Mouse (Mus musculus): ENCODE results near the gene Arl9. TPM values are rescaled to one million over a fixed set of nuclear protein-coding genes. Genes with fewer than 3 reads are reported as not detected.
A peak's percentile ranks its signal among the peaks of the same experiment; 100 is the strongest.
"Not testable (repeated sequence)": the region's sequence is repeated elsewhere in the genome, so short reads cannot be mapped to it uniquely, and the experiment has no call there.

The Arl9 gene
- polyA plus RNA-seq, 1 experiment from 2014 or later = not detected

DNA sequence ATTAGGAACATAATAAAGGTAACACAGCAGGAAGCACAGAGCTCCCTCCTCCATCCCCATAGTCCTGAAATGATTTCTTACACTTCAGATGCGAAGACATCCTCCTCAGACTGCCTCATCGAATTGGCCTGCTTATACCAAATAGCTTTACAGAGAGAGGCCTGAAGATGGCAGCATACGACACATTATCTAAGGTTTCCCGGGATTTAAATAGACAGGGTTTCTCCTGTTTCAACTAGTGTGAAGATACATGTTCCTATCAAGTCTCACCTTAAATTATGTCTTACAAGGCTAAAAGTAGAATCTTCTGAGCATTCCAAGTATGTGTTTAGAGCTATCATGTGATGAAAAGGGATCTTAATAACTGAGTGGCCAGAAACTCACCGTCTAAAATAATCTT lies 5.4 kb upstream of the Arl9 start:
- Histone ChIP-seq H3K9me3 (ENCODE audit: control insufficient read depth, low read length) (no peaks in the 10 kb centered on the region), H3K27me3 (replicated peaks; ENCODE audit: control insufficient read depth, insufficient read depth, low read length) (no peaks in the 10 kb centered on the region), H3K36me3 (ENCODE audit: control insufficient read depth, insufficient read depth, low read length) (peaks cover 77% of the 10 kb centered on the region), H3K27ac (ENCODE audit: low read depth) (no peak overlapping the region), H3K4me1 (replicated peaks; ENCODE audit: control insufficient read depth, insufficient read depth, low read length) (no peaks in the 10 kb centered on the region), H3K9ac (ENCODE audit: low read length) (no peak overlapping the region), H3K4me2 (ENCODE audit: low read length) (no peak overlapping the region), H3K4me3 (ENCODE audit: low read depth, low read length) (no peak overlapping the region)
- no peak for DNase-seq (ENCODE audit: low spot score)
- ATAC-seq (replicated peaks; ENCODE audit: low FRiP score, low TSS enrichment, low read depth) = no peak
- WGBS = 52% methylated on average over 5 of the region's 5 CpGs

DNA sequence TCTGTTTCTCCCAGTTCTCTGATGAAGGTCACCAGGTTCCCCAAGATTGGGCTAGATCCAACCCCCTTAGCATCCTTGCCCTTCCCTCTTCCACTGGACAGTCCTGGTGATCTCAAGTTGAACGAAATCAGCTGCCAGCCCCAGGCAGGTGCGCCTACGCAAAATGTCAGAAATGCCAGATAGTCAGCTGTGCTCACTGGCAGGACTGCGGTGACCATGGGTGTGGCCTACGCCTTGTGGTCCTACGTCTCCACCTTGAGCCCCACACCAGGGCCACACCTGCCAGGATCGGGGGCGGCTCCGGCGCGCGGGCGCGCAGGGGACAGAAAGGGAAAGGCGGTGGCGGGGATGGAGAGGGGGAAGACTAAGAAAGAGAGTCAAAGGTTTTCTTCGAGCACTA lies 2.7 kb upstream of the Arl9 start:
- no peaks in the 10 kb centered on the region for H3K9me3 ChIP-seq (ENCODE audit: control insufficient read depth, low read length)
- no peak overlapping the region for H3K4me2 ChIP-seq (ENCODE audit: low read length)
- 89% methylated on average over 17 of the region's 17 CpGs for WGBS
- no peaks in the 10 kb centered on the region for H3K4me1 ChIP-seq (replicated peaks; ENCODE audit: control insufficient read depth, insufficient read depth, low read length)
- H3K27me3 ChIP-seq (replicated peaks; ENCODE audit: control insufficient read depth, insufficient read depth, low read length) = no peaks in the 10 kb centered on the region
- H3K9ac ChIP-seq (ENCODE audit: low read length) = no peak overlapping the region
- no peak overlapping the region for H3K4me3 ChIP-seq (ENCODE audit: low read depth, low read length)
- H3K36me3 ChIP-seq (ENCODE audit: control insufficient read depth, insufficient read depth, low read length) = peaks cover 50% of the 10 kb centered on the region
- no peak overlapping the region for H3K27ac ChIP-seq (ENCODE audit: low read depth)
- DNase-seq (ENCODE audit: low spot score) (no peak), ATAC-seq (replicated peaks; ENCODE audit: low FRiP score, low TSS enrichment, low read depth) (no peak)

DNA sequence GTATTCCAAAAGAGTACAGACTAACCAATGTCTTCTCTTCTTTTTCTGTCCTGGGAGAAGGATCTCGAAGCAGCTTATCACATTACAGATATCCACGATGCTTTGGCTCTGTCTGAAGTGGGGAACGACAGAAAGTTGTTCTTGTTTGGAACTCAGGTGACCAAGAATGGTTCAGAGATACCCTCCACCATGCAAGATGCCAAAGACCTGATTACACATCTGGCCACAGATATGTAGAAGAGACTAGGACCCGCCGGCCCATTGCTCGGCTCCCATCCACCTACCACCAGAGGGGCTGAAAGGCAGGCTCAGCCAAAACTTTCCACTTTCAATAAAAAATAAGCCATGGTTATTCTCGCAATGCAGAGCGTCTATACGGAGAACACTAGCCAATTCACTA lies 6.5 kb downstream of the Arl9 start:
- WGBS = 89% methylated on average over 9 of the region's 9 CpGs
- Histone ChIP-seq H3K27ac (ENCODE audit: low read depth) (no peak overlapping the region), H3K4me2 (ENCODE audit: low read length) (no peak overlapping the region), H3K27me3 (replicated peaks; ENCODE audit: control insufficient read depth, insufficient read depth, low read length) (no peaks in the 10 kb centered on the region), H3K36me3 (ENCODE audit: control insufficient read depth, insufficient read depth, low read length) (no peaks in the 10 kb centered on the region), H3K4me3 (ENCODE audit: low read depth, low read length) (no peak overlapping the region), H3K9me3 (ENCODE audit: control insufficient read depth, low read length) (no peaks in the 10 kb centered on the region), H3K9ac (ENCODE audit: low read length) (no peak overlapping the region), H3K4me1 (replicated peaks; ENCODE audit: control insufficient read depth, insufficient read depth, low read length) (no peaks in the 10 kb centered on the region)
- ATAC-seq (replicated peaks; ENCODE audit: low FRiP score, low TSS enrichment, low read depth) (no peak), DNase-seq (ENCODE audit: low spot score) (no peak)

DNA sequence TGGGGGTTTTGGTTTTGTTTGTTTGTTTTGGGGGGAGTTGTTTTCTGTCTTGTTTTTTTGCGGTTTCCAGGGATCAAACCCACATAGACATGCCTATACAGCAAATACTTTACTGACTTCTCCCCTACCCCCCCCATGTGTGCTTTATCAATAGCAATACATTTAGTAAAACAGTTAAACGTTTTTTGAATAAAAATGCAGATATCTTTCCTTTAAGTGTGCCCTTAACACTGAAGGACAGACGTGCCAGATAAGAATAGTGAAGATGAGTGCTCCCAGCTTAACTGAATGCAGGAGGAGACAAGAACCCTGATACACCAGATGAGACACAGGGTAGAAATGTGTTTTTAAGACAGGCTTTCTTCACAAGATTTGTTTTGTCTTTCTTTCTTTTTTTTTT lies 7.2 kb downstream of the Arl9 start:
- 64% methylated on average over 3 of the region's 3 CpGs for WGBS
- H3K4me2 ChIP-seq (ENCODE audit: low read length) = no peak overlapping the region
- no peaks in the 10 kb centered on the region for H3K36me3 ChIP-seq (ENCODE audit: control insufficient read depth, insufficient read depth, low read length)
- H3K9me3 ChIP-seq (ENCODE audit: control insufficient read depth, low read length) = no peaks in the 10 kb centered on the region
- ATAC-seq (replicated peaks; ENCODE audit: low FRiP score, low TSS enrichment, low read depth) = no peak
- H3K4me3 ChIP-seq (ENCODE audit: low read depth, low read length) = no peak overlapping the region
- no peak overlapping the region for H3K27ac ChIP-seq (ENCODE audit: low read depth)
- no peaks in the 10 kb centered on the region for H3K27me3 ChIP-seq (replicated peaks; ENCODE audit: control insufficient read depth, insufficient read depth, low read length)
- no peak for DNase-seq (ENCODE audit: low spot score)
- H3K9ac ChIP-seq (ENCODE audit: low read length) = no peak overlapping the region
- H3K4me1 ChIP-seq (replicated peaks; ENCODE audit: control insufficient read depth, insufficient read depth, low read length) = no peaks in the 10 kb centered on the region

DNA sequence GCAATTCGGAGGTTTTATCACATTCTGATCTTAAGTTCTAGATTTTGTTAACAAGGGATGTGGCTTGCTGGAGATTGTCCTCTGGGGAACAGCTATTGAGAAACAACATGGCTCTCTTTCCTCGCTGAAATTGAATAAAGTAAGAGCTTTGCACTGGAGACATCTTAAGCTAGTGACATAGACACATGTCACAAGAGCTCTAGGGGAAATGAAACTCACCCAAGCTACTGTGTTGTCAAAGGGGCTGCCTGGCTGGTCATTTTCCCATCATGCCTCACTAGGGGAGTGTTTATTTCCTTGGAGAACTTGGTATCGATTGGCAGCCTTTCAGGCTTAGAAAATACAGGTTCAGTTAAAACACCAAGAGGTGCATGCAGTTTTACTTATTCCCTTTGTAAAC lies 9.3 kb downstream of the Arl9 start:
- H3K4me2 ChIP-seq (ENCODE audit: low read length) = no peak overlapping the region
- no peaks in the 10 kb centered on the region for H3K27me3 ChIP-seq (replicated peaks; ENCODE audit: control insufficient read depth, insufficient read depth, low read length)
- H3K27ac ChIP-seq (ENCODE audit: low read depth) = no peak overlapping the region
- H3K4me1 ChIP-seq (replicated peaks; ENCODE audit: control insufficient read depth, insufficient read depth, low read length) = no peaks in the 10 kb centered on the region
- H3K9me3 ChIP-seq (ENCODE audit: control insufficient read depth, low read length) = no peaks in the 10 kb centered on the region
- no peak overlapping the region for H3K4me3 ChIP-seq (ENCODE audit: low read depth, low read length)
- H3K9ac ChIP-seq (ENCODE audit: low read length) = no peak overlapping the region
- 72% methylated on average over 3 of the region's 3 CpGs for WGBS
- DNase-seq (ENCODE audit: low spot score) = no peak
- no peak for ATAC-seq (replicated peaks; ENCODE audit: low FRiP score, low TSS enrichment, low read depth)
- no peaks in the 10 kb centered on the region for H3K36me3 ChIP-seq (ENCODE audit: control insufficient read depth, insufficient read depth, low read length)

DNA sequence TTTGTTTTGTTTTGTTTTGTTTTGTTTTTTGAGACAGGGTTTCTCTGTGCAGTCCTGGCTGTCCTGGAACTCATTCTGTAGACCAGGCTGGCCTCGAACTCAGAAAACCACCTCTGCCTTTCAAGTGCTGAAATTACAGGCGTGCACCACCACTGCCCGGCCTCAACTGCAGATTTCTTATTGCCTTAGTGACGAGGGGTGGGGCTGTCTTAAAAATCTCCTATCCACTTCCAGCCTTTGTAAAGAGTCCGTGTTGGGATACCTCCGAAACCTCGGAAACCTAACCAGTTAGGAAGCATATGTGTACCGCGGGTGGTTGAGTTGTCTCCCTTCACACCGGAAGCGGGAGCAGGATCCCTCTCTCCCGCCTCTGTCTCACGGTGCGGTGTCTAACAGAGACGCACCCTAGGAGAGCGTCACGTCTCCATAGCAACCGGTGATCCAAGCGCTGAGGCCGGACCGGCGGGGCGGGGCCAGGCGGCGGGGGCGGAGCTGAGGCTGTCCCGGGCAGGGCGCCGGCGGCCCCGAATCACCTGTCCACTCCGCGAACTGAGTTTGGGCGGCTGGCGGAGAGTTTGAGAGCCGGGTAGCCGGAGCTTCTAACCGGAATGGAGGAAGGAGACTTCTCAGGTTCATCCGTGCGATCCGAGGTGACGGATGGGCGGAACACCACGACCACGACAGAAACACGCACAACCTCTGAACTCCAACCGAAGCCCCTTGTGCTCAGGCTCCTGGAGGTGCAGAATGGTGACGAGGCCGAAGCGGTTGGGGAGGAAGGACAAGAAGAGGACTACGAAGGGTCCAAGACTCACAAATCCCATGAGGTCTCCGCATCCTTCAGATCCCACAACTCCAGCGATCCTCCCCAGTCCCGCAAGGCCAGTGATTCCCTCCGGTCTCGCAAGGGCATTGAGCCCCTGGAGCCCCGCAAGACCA lies 12.0 kb downstream of the Arl9 start, which contains the start of gene Thegl:
Thegl (plus strand) TSS at position 480 of the 939 bp plus-strand sequence.
- WGBS = 14% methylated on average over 57 of the region's 57 CpGs
- no peak within 1 kb of the TSS for H3K27ac ChIP-seq (ENCODE audit: low read depth)
- peak within 1 kb of the TSS; percentile 48 for H3K4me3 ChIP-seq (ENCODE audit: low read depth, low read length)
- peak within 1 kb of the TSS; percentile 77 for H3K4me2 ChIP-seq (ENCODE audit: low read length)
- no peaks in the 10 kb centered on the region for H3K27me3 ChIP-seq (replicated peaks; ENCODE audit: control insufficient read depth, insufficient read depth, low read length)
- no peaks in the 10 kb centered on the region for H3K9me3 ChIP-seq (ENCODE audit: control insufficient read depth, low read length)
- H3K9ac ChIP-seq (ENCODE audit: low read length) = peak within 1 kb of the TSS; percentile 25; the same call in 1 of the 2 replicates
- H3K36me3 ChIP-seq (ENCODE audit: control insufficient read depth, insufficient read depth, low read length) = no peaks in the 10 kb centered on the region
- H3K4me1 ChIP-seq (replicated peaks; ENCODE audit: control insufficient read depth, insufficient read depth, low read length) = no peaks in the 10 kb centered on the region
- DNase-seq (ENCODE audit: low spot score) (peak; percentile 93), ATAC-seq (replicated peaks; ENCODE audit: low FRiP score, low TSS enrichment, low read depth) (peak; percentile 98)

DNA sequence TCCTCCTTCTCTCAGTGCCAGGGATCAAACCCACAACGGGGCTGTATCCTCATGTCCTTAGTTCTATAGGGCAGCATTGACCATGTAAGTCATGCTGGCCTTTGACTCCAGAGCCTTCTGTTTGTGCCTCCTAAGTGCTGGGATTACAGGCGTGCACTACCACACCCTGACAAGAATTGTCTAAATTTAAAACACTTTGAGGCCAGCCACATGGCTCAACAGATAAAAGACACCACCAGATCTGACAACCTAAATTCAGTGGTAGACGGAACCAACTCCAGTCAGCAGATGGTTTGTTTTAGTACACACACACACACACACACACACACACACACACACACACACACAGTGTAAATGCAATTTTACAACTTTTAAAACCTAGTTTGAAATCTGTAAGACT lies 24.2 kb downstream of the Arl9 start:
- no peak for ATAC-seq (replicated peaks; ENCODE audit: low FRiP score, low TSS enrichment, low read depth)
- Histone ChIP-seq H3K27me3 (replicated peaks; ENCODE audit: control insufficient read depth, insufficient read depth, low read length) (no peaks in the 10 kb centered on the region), H3K36me3 (ENCODE audit: control insufficient read depth, insufficient read depth, low read length) (no peaks in the 10 kb centered on the region), H3K9me3 (ENCODE audit: control insufficient read depth, low read length) (no peaks in the 10 kb centered on the region), H3K9ac (ENCODE audit: low read length) (no peak overlapping the region), H3K4me1 (replicated peaks; ENCODE audit: control insufficient read depth, insufficient read depth, low read length) (no peaks in the 10 kb centered on the region), H3K4me2 (ENCODE audit: low read length) (no peak overlapping the region), H3K27ac (ENCODE audit: low read depth) (no peak overlapping the region), H3K4me3 (ENCODE audit: low read depth, low read length) (no peak overlapping the region)
- 74% methylated on average over 3 of the region's 3 CpGs for WGBS
- no peak for DNase-seq (ENCODE audit: low spot score)

DNA sequence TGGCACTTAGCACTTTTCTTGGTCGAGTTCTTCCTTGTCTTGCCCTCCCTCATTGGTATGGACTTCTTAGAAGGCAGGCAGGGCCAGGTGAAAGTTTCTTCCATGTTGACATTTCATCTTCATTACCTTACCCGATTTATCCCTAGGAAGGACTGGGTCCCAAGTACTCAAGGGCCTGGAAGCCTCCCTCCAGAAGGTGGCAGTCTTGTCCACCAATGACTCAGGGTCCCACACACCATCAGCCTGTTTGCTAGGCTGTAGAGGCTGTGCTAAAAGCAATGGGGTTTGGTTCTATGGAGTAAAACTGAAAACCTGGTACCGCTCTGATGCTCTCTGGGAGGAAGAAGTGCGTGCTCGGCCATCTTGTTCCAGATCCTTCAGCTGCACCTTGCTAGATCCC lies 25.9 kb downstream of the Arl9 start:
- no peak overlapping the region for H3K4me2 ChIP-seq (ENCODE audit: low read length)
- WGBS = 78% methylated on average over 5 of the region's 5 CpGs
- H3K9ac ChIP-seq (ENCODE audit: low read length) = no peak overlapping the region
- DNase-seq (ENCODE audit: low spot score) = no peak
- no peaks in the 10 kb centered on the region for H3K9me3 ChIP-seq (ENCODE audit: control insufficient read depth, low read length)
- H3K4me3 ChIP-seq (ENCODE audit: low read depth, low read length) = no peak overlapping the region
- no peak for ATAC-seq (replicated peaks; ENCODE audit: low FRiP score, low TSS enrichment, low read depth)
- no peaks in the 10 kb centered on the region for H3K4me1 ChIP-seq (replicated peaks; ENCODE audit: control insufficient read depth, insufficient read depth, low read length)
- no peaks in the 10 kb centered on the region for H3K27me3 ChIP-seq (replicated peaks; ENCODE audit: control insufficient read depth, insufficient read depth, low read length)
- H3K36me3 ChIP-seq (ENCODE audit: control insufficient read depth, insufficient read depth, low read length) = no peaks in the 10 kb centered on the region
- no peak overlapping the region for H3K27ac ChIP-seq (ENCODE audit: low read depth)

DNA sequence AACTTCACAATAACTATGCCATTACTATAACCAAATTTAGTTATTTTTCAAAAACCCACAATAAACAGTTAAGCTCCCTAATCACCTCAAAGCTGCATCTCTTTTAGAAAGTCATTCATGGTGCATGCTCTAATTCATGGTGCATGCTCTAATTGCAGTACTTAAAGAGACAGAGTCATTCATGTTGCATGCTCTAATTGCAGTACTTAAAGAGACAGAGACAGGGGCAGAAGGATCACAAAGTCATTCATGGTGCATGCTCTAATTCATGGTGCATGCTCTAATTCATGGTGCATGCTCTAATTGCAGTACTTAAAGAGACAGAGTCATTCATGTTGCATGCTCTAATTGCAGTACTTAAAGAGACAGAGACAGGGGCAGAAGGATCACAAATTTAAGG lies 31.2 kb downstream of the Arl9 start:
- H3K4me3 ChIP-seq (ENCODE audit: low read depth, low read length); H3K9me3 ChIP-seq (ENCODE audit: control insufficient read depth, low read length); H3K4me1 ChIP-seq (replicated peaks; ENCODE audit: control insufficient read depth, insufficient read depth, low read length); H3K9ac ChIP-seq (ENCODE audit: low read length); ATAC-seq (replicated peaks; ENCODE audit: low FRiP score, low TSS enrichment, low read depth); H3K27me3 ChIP-seq (replicated peaks; ENCODE audit: control insufficient read depth, insufficient read depth, low read length); DNase-seq (ENCODE audit: low spot score); H3K36me3 ChIP-seq (ENCODE audit: control insufficient read depth, insufficient read depth, low read length); H3K4me2 ChIP-seq (ENCODE audit: low read length); H3K27ac ChIP-seq (ENCODE audit: low read depth): not testable (repeated sequence)

All from intestine, embryonic 14.5 days (tissue).